Mouse (Mus musculus) cerebellum, postnatal 14 days (tissue): ENCODE results near the gene Atg16l1.
"Not testable (repeated sequence)": the region's sequence is repeated elsewhere in the genome, so short reads cannot be mapped to it uniquely, and the experiment has no call there.

ENCODE experiments used
- DNase-seq, 2 experiments: peaks; one replicate each; pipeline ENCODE4 v3.0.0; 2021; ENCODE audit warnings: mixed read lengths in 2 of 2

Atg16l1 gene

DNA sequence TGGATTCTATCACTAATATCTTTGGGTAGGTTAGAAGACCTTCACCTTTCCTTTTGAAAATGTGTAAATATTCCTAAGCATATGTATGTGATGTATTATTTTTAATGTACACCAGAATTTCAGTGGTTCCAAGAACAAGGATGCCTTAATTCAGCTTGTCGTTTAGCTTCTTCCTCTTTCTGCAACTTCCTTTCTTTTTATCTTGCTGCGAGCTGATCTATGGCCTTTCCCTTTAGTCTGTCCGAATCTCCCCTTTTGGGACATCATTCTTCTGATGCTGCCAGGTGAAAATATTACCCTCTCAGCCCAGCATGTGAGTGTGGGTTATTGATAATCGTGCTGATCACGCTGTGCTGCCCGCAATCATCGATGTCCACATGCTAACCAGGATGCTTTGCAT, 19.2 kb downstream of the Atg16l1 start:
- DNase-seq = no peak

DNA sequence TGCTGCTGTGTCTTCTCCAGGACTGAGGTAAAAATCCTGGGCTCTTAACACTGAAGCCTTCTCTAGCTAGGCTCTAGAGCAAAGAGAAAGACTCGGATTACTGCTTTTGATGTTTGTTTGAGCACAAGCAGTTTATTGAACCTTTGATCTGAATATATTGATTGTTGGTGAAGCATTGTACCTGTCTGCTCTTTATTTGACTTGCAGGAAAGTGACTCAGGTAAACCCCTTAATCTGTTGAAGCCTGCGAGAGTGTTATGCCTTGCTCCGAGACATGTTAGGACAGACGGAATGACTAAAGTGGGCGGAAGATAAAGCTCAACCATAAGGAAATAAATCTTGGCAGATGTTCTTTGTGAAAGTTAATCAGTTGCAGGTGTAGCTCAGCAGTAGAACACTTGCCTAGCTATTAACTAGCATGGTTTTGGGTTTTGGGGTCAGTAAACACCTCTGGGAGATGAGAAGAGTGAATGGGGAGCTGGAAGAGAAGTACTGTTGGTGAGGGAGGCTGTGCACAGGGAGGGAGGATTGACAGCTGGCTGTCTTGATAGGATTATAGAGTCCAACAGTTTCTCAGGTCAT, 23.6 kb downstream of the Atg16l1 start:
- no peak for DNase-seq

DNA sequence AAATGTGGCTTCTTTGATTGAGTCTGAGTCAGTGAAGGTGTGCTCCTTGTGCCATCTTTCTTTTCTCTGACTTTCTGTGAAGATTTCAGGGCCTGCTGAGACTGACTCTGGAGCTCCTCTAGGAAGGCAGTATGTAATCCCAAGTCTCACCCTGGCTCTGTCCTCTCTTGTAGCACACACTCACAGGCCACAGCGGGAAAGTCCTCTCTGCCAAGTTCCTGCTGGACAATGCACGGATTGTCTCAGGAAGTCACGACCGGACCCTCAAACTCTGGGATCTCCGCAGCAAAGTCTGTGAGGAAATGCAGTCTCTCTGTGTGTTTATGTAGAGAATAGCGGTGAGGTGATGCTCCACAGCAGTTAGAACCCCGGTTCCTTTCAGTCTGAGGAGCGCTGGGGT, 30.0 kb downstream of the Atg16l1 start:
- DNase-seq = no peak

DNA sequence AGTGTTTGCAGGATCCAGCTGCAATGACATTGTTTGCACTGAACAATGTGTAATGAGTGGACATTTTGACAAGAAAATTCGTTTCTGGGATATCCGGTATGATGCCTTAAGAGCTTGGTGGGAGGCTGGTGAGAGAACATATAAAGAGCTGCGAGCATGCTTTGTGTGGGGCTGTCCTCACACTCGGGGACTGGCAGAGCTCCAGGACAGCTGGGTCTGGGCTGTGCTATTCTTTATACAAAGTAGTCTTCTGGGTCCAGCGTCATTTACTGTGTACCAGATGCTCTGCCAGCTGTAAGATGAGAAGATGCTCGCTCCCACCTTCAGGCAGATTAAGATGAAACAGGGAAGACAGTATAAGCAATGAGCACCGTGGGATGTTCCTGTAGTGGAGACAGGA, 30.6 kb downstream of the Atg16l1 start:
- DNase-seq = peak in 1 of 2 experiments; percentile 28

DNA sequence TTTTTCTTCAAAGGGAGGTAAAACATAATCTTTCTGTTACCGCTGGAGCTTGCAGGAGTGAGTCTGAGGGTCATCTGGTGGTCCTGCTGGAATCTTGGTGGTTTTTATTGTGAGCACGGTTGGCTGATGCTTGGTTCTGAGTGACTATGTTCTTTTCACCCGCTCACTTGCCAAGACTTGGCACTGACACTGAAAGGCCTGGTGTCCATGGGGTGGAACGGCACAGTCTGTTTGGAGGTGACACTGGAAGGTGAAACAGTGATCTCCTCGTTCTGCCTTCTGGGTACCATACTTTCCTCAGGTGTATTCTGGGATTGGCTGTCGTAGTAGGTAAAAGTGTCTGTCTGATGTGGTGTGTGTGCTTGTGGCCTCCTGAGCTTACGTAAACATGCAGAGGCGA, 34.0 kb downstream of the Atg16l1 start:
- peak; percentile 22 to 30 for DNase-seq

DNA sequence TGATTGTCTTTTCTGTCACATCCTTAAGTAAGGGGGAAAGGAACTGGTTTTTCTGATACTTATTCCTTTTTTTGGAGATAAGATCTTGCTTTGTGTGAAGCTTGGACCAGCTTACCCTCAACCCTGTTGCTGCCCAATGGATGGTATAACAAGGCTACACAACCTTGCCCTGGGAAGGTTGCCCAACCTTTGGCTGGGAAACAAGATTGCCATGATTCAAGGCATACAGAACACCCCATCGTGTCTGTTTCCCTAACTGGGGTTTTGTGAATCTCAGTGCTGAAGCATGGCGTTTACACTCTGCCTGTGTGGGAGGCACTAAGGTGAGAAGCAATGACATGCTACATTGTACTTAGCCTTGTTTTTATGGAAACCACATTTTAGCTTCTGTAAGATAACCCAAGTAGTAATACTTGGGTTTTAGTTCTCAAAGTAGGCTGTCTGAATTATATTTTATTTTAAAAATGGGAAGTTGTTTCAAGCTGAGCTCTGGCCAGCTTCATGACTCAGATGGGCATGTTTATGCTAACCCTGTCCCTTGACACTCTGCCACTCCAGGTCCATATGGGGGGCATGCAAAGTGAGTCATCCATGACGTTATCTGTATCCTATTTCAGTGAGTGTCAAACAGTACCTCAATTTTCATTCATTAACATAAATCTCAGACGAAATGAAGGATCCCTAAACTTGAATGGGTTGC, 36.9 kb downstream of the Atg16l1 start:
- DNase-seq = no peak

DNA sequence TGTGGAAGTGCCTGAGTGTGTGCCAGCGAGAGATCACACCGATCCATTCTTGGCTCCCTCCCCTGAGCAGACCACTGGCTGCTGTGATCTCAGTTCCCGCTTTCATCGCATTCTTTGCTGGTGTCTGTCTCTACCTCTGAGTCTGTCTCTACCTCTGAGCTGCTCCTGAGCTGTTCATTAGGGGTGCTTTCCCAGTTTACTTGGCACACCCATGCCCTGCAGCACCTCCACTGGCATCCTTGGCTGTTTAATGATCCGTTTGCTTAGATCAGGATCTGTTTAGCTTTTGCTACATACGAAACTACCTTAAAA, 37.4 kb downstream of the Atg16l1 start:
- no peak for DNase-seq

DNA sequence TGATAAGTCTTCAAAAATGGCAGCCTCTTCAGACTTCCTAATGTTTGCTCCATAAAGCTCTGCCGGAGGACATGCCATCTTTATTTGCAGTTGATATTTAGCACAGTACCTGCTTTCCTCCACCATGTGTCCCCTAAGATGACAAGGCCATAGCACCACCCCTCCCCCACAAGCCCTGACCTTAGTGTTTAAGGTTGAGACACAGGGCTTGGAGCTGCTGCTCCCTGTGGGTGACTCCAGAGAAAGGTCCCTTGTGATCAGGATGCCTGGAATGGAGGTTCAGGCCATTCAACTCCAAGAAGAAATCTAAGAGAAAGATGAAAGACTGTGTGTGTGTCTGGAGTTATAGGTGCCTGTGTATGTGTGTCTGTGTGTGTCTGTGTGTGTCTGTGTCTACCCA, 42.0 kb downstream of the Atg16l1 start:
- no peak for DNase-seq

DNA sequence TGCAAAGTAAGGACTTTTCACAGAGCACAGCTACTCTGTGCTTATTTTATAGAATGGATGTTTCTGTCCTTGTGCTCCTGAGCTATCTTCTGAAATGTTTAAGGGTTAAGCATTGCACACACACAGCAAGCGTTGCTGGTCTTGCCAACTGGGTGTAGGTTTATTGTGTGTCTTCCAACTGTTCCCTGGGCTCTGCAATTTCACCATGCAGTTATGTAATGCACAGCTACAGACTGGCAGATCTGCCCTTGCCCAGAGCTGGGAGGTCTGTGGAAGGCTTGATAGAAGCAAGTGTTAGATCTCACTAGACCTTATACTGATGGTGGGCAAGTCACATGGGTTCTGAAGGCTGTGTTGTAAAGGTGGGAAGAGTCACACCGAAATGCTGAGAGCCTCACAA, 42.6 kb downstream of the Atg16l1 start:
- DNase-seq = peak; percentile 27 to 37

DNA sequence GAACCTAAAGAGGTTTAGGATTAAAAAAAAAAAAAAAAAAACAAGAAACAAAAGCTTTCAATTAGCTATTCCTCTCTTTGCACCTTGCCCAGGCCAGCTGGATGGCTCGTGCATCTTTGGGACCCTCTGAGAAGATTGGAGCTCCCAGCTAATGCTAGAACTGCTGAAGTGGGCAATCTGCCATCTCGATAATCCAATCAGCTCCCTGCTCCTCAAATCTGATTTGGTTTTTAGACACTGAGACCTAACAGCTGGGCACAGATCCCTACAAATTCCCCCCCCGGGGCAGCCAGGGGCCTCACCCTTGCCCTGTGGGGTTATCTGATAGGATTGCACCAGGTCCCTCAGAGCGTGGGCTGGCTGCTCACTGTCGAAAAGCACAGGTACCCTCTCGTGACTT, 47.9 kb downstream of the Atg16l1 start, which contains the start of gene Sag:
Gene Sag, plus strand, starts transcription at position 105 of the 400 bp plus-strand sequence.
- no peak for DNase-seq

DNA sequence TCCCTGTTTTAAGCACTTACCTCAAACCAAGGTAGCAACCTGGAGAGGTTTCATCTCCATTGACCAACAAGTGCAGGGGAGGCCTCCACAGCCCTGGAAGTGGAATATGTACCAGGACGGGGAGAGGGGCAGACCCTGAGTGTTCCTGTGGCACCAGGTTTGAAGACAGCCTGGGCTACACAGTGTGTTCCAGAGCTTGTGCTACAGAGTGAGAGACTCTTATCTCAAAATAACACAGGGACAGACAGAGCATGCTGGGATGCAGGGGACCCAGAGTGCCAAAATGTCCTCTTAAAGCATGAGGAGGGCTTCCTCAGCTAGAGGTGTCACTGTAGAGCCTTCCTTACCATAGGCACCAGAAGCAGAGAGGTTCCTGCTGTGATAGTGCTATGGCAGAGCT, 52.1 kb downstream of the Atg16l1 start:
- DNase-seq = no peak

DNA sequence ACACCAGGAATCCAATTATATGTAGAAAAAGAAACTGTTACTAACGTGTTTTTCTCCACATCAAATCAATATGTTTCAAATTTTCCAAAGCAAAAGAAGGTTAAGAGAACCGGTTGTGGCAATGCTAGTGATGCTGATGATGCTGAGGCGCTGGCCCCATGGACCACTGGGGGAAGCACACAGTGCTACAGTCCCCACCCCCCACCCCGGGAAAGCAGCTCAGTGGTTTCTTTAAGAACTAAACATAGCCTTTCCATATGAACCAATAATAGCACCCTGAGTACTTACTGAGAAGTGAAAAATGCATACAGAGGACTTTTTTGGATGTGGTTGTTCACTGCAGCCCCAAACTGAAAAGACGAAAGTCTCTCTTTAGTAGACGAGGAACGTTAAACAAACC, 55.7 kb downstream of the Atg16l1 start:
- DNase-seq = no peak

DNA sequence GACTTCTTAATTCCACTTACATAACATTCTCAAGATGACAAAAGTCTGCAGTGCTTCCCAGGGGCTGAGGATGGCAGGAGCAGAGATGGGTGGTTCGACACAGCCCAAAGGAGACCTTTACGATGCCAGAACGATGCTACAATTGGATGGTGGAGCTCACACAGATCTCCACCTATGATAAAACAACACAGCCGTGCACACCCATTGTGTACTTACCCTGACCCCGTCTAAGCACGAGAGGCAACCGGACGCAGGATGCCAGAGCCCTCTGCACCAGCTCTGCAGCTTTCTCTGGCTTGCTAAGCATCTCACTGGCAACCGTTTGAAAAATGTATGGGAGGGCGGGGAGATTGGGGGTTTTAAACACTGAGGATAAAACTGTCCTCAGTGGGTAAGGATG, 56.4 kb downstream of the Atg16l1 start:
- DNase-seq = no peak

DNA sequence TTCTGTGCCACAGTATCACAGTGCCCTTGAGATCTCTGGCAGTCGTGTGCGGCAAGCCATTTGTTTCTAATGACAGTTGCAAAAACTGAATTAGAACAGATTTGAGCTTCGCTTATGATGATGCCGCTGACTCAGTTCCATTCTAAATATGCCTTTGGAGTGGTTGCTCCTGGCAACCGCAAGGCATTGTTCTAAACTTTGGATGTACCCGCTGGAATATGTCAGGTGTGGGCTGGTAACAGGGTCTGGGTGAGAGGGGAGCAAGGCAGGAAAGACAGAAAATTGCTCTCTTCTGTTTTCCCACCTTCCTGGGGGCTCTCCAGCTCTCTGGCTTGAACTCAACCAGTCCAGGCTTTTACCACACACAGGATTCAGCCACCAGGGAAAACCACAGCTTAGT, 57.5 kb downstream of the Atg16l1 start:
- no peak for DNase-seq

DNA sequence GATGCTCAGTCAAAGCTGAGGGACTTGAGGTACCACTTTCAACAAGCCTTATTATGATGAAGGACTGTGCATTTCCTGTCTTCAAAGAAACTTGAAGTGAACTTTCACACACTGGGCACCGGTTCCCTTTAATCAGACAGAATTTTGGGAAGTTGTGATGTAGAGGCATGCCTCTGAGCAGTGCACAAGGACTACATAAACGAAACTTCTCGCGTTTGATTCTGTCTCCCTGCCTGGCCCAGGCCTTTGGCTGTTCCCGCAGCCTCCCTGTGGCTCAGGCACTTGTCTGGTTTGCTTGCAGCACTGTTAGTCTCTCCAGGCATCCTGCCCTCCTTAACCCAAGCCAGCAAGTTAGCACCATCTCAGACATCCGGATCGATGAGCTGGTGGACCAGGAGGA, 58.0 kb downstream of the Atg16l1 start:
- DNase-seq = peak; percentile 17 to 40

DNA sequence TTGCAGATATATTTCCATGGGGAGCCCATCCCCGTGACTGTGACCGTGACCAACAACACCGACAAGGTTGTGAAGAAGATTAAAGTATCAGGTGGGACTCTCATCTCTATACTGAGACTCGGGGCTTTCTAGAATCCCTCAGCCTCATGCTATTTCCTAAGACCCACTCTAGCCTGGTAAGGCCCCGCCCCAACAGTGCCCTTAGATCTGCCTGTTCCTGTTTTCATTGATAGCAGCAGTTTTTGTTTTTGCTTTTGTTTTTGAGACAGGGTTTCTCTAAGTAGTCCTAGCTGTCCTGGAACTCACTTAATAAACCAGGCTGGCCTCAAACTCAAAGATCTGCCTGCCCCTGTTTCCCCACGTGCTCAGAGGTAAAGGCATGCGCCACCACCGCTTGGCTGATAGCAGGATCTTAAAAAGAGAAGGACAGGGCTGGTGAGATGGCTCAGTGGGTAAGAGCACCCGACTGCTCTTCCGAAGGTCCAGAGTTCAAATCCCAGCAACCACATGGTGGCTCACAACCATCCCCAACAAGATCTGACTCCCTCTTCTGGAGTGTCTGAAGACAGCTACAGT, 68.8 kb downstream of the Atg16l1 start:
- no peak for DNase-seq

DNA sequence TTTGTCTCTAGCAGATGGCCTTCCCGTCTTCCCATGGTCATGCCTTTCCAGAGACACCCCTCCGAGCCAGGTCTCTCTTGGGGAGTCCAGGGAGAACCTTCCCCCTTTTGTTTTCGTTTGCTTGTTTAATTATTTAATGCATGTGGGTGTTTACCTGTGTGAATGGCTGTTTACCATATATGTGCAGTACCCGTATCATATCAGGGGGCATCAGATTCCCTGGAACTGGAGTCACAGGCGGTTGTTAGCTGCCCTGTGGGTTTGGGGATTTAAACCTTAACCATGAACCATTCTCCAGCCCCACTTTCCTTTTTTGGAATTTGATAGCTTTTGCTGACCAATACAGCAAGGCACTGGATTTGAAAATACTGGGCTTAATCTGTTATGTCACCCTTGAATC, 69.6 kb downstream of the Atg16l1 start:
- no peak for DNase-seq

DNA sequence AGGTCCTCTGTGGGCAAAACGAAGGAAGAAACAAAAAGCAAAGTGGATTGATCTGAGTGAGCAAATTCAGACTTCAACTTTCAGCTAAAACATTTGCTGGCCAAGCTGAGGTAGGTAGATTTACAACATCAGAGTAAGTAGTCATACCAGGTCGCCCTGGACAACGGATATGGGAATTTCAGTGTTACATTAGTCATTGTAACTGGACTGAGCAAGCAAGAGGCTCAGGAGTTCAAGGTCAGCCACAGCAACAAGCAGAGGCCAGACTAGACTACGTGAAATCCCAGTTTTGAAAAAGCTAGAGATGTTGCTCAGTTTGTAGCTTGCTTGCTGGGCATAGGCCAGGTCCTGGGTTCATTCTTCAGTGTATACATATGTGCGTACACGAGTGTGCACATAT, 70.3 kb downstream of the Atg16l1 start:
- DNase-seq = no peak

DNA sequence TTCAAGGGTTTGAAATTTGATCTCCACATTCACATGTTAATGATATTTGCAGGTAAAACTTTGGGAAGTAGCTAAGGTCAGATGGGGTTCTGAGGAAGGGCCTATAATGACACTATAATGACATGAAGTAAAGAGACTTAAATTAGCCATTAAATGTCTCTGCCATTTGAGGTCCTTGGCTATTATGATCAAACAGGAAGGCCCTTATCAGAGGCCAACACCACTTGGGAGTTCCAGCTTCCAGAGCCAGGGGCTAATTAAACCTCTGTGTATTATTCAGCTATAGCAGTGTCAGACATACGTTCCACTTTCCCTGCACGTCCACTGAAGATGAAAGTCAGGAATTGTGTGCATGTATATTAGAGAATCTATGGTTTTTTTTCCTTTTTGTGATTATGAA, 70.8 kb downstream of the Atg16l1 start:
- DNase-seq = no peak

DNA sequence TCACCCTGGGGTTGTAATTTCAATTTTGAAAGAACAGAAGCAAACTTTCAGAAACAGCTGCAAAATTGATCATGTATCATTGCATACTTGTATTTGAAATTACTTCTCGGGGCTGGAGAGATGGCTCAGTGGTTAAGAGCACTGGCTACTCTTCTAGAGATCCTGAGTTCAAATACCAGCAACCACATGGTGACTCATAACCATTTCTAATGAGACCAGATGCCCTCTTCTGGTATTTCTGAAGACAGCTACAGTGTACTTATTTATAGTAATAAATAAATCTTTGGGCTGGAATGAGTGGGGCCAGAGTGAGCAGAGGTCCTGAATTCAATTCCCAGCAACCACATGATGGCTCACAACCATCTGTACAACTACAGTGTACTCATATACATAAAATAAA, 71.8 kb downstream of the Atg16l1 start:
- DNase-seq = not testable (repeated sequence)

DNA sequence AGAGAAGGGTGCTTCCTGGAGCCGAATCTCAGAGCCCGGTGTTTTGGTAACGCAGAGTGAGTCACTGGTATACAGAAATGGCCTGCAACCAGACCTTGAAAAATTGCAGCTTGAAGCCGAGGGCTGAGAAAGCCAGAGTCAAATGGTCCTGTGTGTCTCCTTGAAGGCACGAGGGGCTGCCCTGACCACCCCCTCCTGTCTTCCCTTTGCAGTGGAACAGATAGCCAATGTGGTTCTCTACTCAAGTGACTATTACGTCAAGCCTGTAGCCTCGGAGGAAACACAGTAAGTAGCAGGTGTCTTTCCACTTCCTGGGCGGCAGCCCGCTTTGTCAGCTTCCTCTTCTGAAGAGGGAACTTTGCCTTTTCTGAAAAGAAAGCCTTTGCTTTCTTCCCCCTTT, 72.5 kb downstream of the Atg16l1 start:
- no peak for DNase-seq

DNA sequence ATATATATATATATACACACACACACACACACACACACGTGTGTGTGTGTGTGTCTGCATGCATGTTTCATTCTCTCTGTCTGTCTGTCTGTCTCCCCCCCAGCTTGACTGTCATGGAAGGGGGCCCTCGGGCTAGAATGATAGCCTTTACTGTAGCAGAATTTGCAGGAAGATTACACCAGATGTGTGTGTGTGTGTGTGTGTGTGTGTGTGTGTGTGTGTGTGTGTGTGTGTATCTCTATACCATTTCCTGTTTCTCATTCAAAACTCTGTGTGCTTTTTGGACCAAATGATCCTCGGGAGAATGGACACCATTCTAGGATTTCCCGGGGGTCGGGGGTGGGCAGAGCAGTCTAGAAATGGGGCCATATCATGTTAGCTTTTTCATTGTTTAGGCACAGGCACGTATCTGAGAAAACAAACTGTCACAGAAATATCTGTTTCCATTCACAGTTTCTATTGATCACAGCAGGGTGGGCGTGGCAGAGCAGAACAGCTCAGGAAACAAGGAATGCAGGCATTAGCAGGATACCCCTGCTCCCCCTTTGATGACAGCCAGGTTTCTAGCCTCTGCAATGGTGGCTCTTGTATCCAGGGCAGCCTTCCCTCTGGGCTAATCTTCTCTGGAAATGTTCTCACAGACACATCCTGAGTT, 73.4 kb downstream of the Atg16l1 start:
- no peak for DNase-seq

DNA sequence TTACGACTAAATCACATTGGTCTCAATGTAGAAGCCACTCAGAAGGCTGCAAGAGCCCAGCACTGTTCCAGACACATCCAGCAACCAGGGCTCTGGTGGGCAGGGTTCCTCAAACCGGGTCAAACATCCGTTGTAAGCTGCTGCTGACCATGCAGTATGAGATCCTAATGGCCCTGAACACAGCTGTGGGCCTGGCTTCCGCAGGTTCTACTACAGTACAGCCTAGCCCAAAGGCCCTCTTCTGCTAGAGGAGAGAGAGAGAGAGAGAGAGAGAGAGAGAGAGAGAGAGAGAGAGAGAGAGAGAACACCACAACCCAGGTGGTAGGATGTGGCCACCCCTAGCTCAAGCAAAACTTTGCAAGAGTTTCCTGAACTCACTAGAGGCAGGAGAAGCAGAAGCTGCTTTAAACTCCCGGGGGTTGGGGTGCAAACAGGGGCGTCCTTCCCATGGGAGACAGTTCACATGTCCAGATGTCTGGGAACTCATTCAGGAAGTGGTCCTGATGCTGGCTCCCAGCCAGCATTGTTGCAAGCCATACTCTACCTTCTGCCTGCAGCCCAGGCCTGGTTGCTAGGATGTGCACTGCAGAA, 74.0 kb downstream of the Atg16l1 start:
- no peak for DNase-seq

DNA sequence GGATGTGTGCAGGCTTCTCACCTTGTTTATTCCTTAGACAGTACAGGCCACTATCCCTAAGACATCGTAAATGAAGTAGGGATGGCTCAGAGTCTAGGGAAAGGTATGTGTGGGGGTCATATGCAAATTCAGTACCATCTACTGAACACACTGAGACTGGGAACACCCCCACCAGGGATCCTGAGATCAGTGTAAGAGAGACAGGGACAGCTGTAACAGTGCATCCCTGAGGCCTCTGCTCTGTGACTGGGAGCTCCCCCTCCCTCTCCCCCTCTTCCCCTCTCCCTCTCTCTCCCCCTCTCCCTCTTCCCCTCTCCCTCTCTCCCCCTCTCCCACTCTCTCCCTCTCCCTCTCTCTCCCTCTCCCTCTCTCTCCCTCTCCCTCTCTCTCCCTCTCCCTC, 80.8 kb downstream of the Atg16l1 start:
- no peak for DNase-seq
